Mouse (Mus musculus): ENCODE measurements at regions not wholly inside any gene's neighbourhood (a gene's known extent, or its start where the extent isn't known, plus 50 kb on each side); places are given as distances from the start of the nearest gene placed in this dataset.
A peak's percentile ranks its signal among the peaks of the same experiment; 100 is the strongest.

DNA sequence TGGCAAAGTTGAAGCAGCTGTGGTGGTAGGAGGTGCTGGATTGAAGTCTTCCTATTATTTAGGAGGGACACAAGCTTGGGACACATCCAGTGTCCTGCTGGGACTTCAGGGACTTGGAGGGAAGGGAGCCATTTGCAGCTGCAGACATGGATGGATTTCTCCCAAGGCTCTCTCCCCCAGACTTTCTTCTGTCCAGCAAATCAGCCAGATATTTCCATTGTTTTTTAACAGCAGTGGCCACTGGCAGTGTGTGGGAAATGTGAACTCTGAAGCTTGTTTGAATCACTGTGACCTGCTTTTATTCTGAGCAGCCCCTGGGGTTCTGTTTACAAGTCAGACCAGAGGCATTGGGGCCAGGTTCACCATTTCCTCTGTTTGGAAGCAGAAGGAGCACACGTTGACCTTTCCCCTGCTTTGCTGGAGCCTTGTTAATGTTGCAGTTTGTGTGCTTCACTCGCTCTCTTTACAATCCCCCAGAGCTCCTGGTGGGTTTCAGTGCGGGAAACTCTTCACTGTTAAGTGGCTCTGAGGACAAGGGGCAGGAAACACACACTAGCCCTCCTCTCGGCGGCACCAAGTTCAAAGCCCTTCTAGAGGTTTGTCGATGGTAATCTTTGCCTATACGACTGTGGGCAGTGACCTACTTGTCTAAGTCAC is 627.8 kb downstream of the Dhx35 start:
- Histone ChIP-seq H3K4me3 (no peak overlapping the region), H3K27me3 (peaks cover 11% of the 10 kb centered on the region; the same call in 1 of the 2 replicates), H3K4me1 (no peaks in the 10 kb centered on the region), H3K9ac (no peak overlapping the region), H3K27ac (no peak overlapping the region), H3K4me2 (no peak overlapping the region), H3K36me3 (no peaks in the 10 kb centered on the region), H3K9me3 (no peaks in the 10 kb centered on the region)
- 31% methylated on average over 7 of the region's 7 CpGs for WGBS
- ATAC-seq (ENCODE audit: insufficient number of reproducible peaks, low FRiP score, low TSS enrichment, low read depth) = no peak

- WGBS = 27% methylated on average over 1 of the region's 1 CpGs
- no peak for ATAC-seq (ENCODE audit: insufficient number of reproducible peaks, low FRiP score, low TSS enrichment, low read depth)
- H3K4me1 ChIP-seq = peaks cover 9% of the 10 kb centered on the region; the same call in 1 of the 2 replicates
- 0 out of 2 replicates have a peak, but pooled peaks cover 7% of the 10 kb centered on the region for H3K27me3 ChIP-seq
- no peaks in the 10 kb centered on the region for H3K9me3 ChIP-seq
- no peaks in the 10 kb centered on the region for H3K36me3 ChIP-seq
- no peak overlapping the region for H3K4me2 ChIP-seq
- H3K4me3 ChIP-seq = no peak overlapping the region
- H3K9ac ChIP-seq = no peak overlapping the region
- no peak overlapping the region for H3K27ac ChIP-seq
These were observed 633.6 kb downstream of the Dhx35 start for GRCm38 (mm10) chr2:159428201-159428600.

DNA sequence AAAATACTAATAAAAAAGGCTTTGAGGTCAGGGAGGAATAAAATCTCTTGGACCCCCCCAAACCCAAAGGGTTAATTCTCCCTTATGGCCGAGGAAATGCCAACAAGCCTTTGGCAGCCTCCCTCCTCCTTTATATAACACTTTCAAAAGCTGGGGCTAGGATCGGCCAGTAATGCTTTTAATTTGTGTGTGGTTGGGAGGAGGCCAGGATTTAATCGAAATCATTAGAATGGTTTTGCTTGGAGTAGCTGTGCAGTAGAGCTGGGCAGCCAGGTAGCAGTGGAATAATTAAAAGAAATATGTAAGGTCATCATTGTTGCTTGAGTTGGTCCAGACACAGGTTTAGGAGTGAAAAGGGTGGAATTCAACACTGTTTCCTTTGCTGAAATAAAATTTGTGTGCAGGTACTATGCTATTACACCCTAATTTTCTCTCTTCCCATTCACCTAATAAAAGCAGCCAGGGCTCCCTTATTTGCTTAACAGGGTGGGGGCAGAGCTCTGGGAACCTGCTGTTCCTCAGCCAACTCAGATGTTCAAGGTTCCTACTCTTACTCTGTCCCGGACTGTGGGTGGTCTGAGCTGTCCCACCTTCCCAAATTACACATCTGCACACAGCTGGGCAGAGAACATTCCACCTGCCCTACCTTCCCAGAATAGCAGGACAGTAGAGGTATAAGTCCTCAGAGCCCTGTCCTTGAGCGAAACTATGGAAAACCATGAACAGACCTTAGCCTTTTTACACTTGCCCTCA is 636.1 kb downstream of the Dhx35 start:
- Histone ChIP-seq H3K9ac (no peak overlapping the region), H3K36me3 (no peaks in the 10 kb centered on the region), H3K4me1 (peaks cover 9% of the 10 kb centered on the region; the same call in 1 of the 2 replicates), H3K4me2 (no peak overlapping the region), H3K4me3 (no peak overlapping the region), H3K27ac (no peak overlapping the region), H3K27me3 (no peaks in the 10 kb centered on the region), H3K9me3 (no peaks in the 10 kb centered on the region)
- 29% methylated on average over 5 of the region's 5 CpGs for WGBS
- peak; percentile 80 for ATAC-seq (ENCODE audit: insufficient number of reproducible peaks, low FRiP score, low TSS enrichment, low read depth)

GRCm38 (mm10) chr2:159438961-159439360 is 644.4 kb downstream of the Dhx35 start:
- ATAC-seq (ENCODE audit: insufficient number of reproducible peaks, low FRiP score, low TSS enrichment, low read depth) = no peak
- Histone ChIP-seq H3K27ac (no peak overlapping the region), H3K27me3 (no peaks in the 10 kb centered on the region), H3K4me1 (no peaks in the 10 kb centered on the region), H3K9me3 (no peaks in the 10 kb centered on the region), H3K36me3 (no peaks in the 10 kb centered on the region), H3K4me3 (no peak overlapping the region), H3K4me2 (no peak overlapping the region), H3K9ac (no peak overlapping the region)
- WGBS = 58% methylated on average over 6 of the region's 6 CpGs

DNA sequence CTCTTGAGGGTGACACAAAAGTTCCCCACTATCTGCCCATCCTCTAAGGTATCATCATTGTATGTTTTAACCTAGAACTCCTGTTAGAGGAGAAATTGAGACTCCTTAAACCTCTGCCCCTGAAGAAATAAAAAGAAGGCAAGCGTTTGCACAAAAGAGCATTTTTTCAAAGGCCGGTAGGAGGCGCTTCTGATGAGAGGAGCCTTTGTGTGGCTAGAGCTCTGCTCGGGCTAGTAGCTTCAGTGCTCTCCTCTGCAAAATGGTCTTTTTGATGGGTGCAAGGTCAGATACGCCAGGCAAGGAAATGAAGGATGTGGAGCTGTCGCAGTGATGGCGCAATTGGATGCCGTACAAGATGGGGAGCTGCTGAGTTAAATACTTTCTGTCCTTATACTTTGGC is 649.0 kb downstream of the Dhx35 start:
- no peak for ATAC-seq (ENCODE audit: insufficient number of reproducible peaks, low FRiP score, low TSS enrichment, low read depth)
- Histone ChIP-seq H3K9ac (no peak overlapping the region), H3K4me2 (no peak overlapping the region), H3K36me3 (no peaks in the 10 kb centered on the region), H3K4me3 (no peak overlapping the region), H3K27ac (no peak overlapping the region), H3K9me3 (no peaks in the 10 kb centered on the region), H3K27me3 (peaks cover 3% of the 10 kb centered on the region; the same call in 1 of the 2 replicates), H3K4me1 (no peaks in the 10 kb centered on the region)
- 33% methylated on average over 8 of the region's 8 CpGs for WGBS

DNA sequence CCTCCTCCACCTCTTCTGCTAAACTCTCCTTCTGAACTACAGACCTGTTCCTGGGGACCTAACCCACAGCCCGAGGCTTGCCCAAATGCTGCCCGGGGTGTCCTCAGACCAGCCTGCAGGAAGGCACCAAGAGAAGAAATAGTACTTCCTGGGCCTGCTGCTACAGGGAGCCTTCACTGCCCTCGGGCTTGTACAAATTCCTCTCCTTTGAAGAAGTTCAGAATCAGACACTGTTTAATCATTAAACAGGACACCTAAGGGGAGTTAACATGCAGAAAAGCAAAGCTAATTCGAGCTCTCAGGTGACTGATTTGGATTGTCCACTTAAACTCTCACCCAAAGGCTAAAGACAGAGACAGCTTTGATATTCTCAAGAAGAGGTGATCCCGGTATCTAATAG is 651.8 kb downstream of the Dhx35 start:
- ATAC-seq (ENCODE audit: insufficient number of reproducible peaks, low FRiP score, low TSS enrichment, low read depth) = no peak
- Histone ChIP-seq H3K27ac (no peak overlapping the region), H3K4me3 (no peak overlapping the region), H3K4me1 (no peaks in the 10 kb centered on the region), H3K4me2 (no peak overlapping the region), H3K27me3 (peaks cover 3% of the 10 kb centered on the region; the same call in 1 of the 2 replicates), H3K36me3 (no peaks in the 10 kb centered on the region), H3K9me3 (no peaks in the 10 kb centered on the region), H3K9ac (no peak overlapping the region)
- WGBS = 58% methylated on average over 5 of the region's 5 CpGs

GRCm38 (mm10) chr2:159446886-159447285 is 652.3 kb downstream of the Dhx35 start:
- Histone ChIP-seq H3K9me3 (no peaks in the 10 kb centered on the region), H3K27me3 (peaks cover 3% of the 10 kb centered on the region; the same call in 1 of the 2 replicates), H3K36me3 (no peaks in the 10 kb centered on the region), H3K4me3 (no peak overlapping the region), H3K9ac (no peak overlapping the region), H3K27ac (no peak overlapping the region), H3K4me1 (no peaks in the 10 kb centered on the region), H3K4me2 (no peak overlapping the region)
- ATAC-seq (ENCODE audit: insufficient number of reproducible peaks, low FRiP score, low TSS enrichment, low read depth) = no peak
- WGBS = 79% methylated on average over 5 of the region's 5 CpGs

DNA sequence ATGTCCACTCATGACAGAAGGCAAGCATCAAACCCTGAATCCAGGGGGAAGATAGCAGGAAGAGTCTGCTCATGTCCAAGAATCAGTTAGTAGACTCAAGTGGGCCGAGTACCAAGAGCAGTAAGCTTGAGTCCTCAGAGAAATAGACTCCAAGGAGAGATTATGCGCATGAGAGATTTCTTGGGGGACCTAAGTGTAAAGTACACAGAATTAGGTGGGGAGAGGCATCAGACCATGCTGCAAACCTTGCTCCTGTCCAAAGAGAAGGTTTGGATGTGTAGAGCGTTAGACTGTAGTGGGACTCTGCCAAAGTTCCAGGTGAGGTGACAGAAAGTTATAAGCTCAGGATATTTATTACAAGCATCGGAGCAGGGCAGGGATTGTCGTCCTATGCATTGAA is 654.4 kb downstream of the Dhx35 start:
- Histone ChIP-seq H3K27ac (no peak overlapping the region), H3K9ac (no peak overlapping the region), H3K4me2 (no peak overlapping the region), H3K4me3 (no peak overlapping the region), H3K4me1 (no peaks in the 10 kb centered on the region), H3K27me3 (peaks cover 3% of the 10 kb centered on the region; the same call in 1 of the 2 replicates), H3K36me3 (no peaks in the 10 kb centered on the region), H3K9me3 (no peaks in the 10 kb centered on the region)
- no peak for ATAC-seq (ENCODE audit: insufficient number of reproducible peaks, low FRiP score, low TSS enrichment, low read depth)
- 83% methylated on average over 5 of the region's 5 CpGs for WGBS

GRCm38 (mm10) chr2:159451439-159451838 is 656.8 kb downstream of the Dhx35 start:
- Histone ChIP-seq H3K9ac (no peak overlapping the region), H3K27ac (no peak overlapping the region), H3K36me3 (no peaks in the 10 kb centered on the region), H3K4me1 (no peaks in the 10 kb centered on the region), H3K4me3 (no peak overlapping the region), H3K4me2 (no peak overlapping the region), H3K27me3 (peaks cover 3% of the 10 kb centered on the region; the same call in 1 of the 2 replicates), H3K9me3 (no peaks in the 10 kb centered on the region)
- no peak for ATAC-seq (ENCODE audit: insufficient number of reproducible peaks, low FRiP score, low TSS enrichment, low read depth)
- WGBS = 59% methylated on average over 9 of the region's 9 CpGs

- H3K4me1 ChIP-seq = peaks cover 7% of the 10 kb centered on the region
- WGBS = 49% methylated on average over 6 of the region's 6 CpGs
- no peak overlapping the region for H3K4me3 ChIP-seq
- no peak overlapping the region for H3K27ac ChIP-seq
- no peak overlapping the region for H3K9ac ChIP-seq
- no peaks in the 10 kb centered on the region for H3K27me3 ChIP-seq
- H3K4me2 ChIP-seq = no peak overlapping the region
- H3K36me3 ChIP-seq = no peaks in the 10 kb centered on the region
- H3K9me3 ChIP-seq = no peaks in the 10 kb centered on the region
- ATAC-seq (ENCODE audit: insufficient number of reproducible peaks, low FRiP score, low TSS enrichment, low read depth) = no peak
These were observed 686.9 kb downstream of the Dhx35 start for GRCm38 (mm10) chr2:159481399-159482080.

DNA sequence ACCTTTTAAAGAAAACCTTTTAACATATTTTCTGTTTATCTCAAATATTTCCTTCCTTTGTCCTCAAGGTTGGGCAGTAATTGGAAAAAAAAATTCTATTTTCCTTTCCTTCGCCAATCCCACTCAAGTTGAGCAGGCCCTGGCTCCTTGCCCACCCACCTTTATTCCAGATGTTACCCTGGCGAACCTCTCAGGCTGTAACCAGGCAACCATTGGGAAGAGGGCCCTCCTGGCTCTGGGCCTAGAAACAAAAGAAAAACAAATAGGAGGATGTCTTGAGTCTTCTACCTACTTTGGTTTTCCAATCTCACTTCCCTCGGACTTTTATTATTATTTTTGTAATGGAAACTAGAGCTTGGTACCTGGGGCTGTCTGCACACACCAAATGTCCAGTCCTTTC is 696.5 kb downstream of the Dhx35 start:
- ATAC-seq (ENCODE audit: insufficient number of reproducible peaks, low FRiP score, low TSS enrichment, low read depth) = peak; percentile 58; the same call in 1 of the 2 replicates
- Histone ChIP-seq H3K27ac (peak overlapping the region; percentile 65), H3K4me3 (no peak overlapping the region)

DNA sequence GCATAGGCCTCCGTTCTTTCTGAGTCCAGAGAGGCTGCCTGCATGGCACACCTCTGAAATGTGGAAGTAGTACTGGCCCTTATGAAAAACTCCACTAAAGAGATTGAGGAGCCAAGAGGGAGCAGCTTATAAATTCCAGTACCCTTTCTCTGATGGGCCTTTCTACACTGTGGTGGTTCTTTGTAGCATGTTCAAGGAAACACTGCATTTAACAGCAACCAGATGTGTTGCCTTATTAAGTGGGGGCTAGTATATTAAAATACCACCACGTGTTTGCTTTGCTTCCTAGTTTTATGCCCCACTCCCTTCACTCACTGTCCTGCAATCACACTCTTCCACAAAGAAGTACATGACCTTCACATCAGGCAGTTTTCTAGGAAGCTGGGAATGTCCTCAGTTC is 704.1 kb downstream of the Dhx35 start:
- H3K4me1 ChIP-seq = peaks cover 13% of the 10 kb centered on the region; the same call in 1 of the 2 replicates
- no peak overlapping the region for H3K4me2 ChIP-seq
- 0 out of 2 replicates have a peak, but pooled peaks cover 3% of the 10 kb centered on the region for H3K27me3 ChIP-seq
- ATAC-seq (ENCODE audit: insufficient number of reproducible peaks, low FRiP score, low TSS enrichment, low read depth) = no peak
- no peaks in the 10 kb centered on the region for H3K9me3 ChIP-seq
- WGBS = 34% methylated on average over 2 of the region's 2 CpGs
- no peaks in the 10 kb centered on the region for H3K36me3 ChIP-seq
- no peak overlapping the region for H3K9ac ChIP-seq
- H3K27ac ChIP-seq = no peak overlapping the region
- no peak overlapping the region for H3K4me3 ChIP-seq

More for the DNA sequence above, 696.5 kb downstream of the Dhx35 start:
- Histone ChIP-seq H3K4me2 (no peak overlapping the region), H3K4me1 (peaks cover 10% of the 10 kb centered on the region; the same call in 1 of the 2 replicates), H3K36me3 (no peaks in the 10 kb centered on the region), H3K9me3 (no peaks in the 10 kb centered on the region), H3K9ac (no peak overlapping the region), H3K27me3 (no peaks in the 10 kb centered on the region)
- WGBS = 14% methylated on average over 3 of the region's 3 CpGs
